Mouse (Mus musculus): ENCODE results near the gene Ccnd1. TPM values are rescaled to one million over a fixed set of nuclear protein-coding genes. Genes with fewer than 3 reads are reported as not detected.

The Ccnd1 gene
- polyA plus RNA-seq, 1 experiment from 2014 or later: 134 TPM

DNA sequence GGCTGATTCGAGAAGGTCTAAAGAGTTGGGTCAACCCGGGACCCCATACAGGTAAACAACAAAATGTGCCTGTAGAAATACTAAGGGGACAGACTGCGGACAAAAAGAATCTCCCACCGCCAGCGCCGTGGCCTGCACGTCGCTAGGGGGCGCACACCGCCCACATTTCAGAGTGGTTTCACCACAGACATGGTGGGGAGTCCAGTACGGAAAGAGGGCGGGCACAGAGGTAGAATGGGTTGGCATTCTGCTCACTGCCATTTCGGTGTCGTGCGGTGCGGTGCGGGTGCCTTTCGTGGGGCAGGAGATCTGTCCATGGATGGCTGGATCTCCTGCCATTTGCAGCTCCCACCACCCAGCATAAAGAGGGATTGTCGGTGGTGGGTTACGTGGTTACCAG lies 2.2 kb downstream of the Ccnd1 start:
- H3K9ac ChIP-seq: peak overlapping the region; percentile 80
- ATAC-seq (ENCODE audit: borderline replicate concordance, extremely low read depth, low FRiP score, low TSS enrichment): 0 out of 2 replicates have a peak, but pooled peaks have one; percentile 11
- H3K27ac ChIP-seq: peak overlapping the region; percentile 98
- H3K36me3 ChIP-seq: peaks cover 44% of the 10 kb centered on the region
- peak overlapping the region; percentile 92 for H3K4me2 ChIP-seq
- no peaks in the 10 kb centered on the region for H3K9me3 ChIP-seq
- 1% methylated on average over 20 of the region's 20 CpGs for WGBS
- peaks cover 18% of the 10 kb centered on the region for H3K27me3 ChIP-seq
- peaks cover 55% of the 10 kb centered on the region for H3K4me1 ChIP-seq
- H3K4me3 ChIP-seq: peak overlapping the region; percentile 61

DNA sequence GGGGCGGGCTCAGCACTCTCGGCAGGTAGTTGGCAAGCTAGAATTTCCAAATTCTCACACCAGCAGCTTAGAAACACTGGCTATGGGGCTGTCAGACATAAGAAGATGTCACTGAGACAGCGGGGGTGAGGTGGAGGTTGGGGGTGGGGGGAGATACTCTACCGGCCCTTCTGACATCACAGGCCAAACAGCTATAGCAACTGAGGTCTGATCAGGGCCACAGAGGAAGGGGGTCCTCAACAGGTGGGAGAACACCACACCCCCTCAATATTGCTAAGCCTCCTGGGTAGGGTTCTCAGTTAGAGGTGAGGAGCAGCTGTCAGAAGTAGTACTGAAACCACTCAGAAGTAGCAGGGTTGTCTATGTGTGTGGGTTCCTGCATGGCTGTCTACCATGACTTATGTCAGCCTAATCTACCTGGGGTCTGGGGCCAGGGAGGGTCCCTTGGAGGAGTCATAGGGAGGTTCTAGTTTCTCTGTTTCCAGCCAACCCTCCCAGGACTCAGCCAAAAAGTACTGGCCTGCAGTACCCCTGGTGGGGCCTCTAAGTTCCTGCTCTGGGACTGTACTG lies 3.3 kb downstream of the Ccnd1 start:
- peaks cover 18% of the 10 kb centered on the region for H3K27me3 ChIP-seq
- WGBS: 77% methylated on average over 4 of the region's 4 CpGs
- H3K36me3 ChIP-seq: peaks cover 46% of the 10 kb centered on the region
- H3K9me3 ChIP-seq: no peaks in the 10 kb centered on the region
- H3K4me3 ChIP-seq: no peak overlapping the region
- H3K9ac ChIP-seq: no peak overlapping the region
- no peak overlapping the region for H3K4me2 ChIP-seq
- peaks cover 46% of the 10 kb centered on the region for H3K4me1 ChIP-seq
- no peak overlapping the region for H3K27ac ChIP-seq
- no peak for ATAC-seq (ENCODE audit: borderline replicate concordance, extremely low read depth, low FRiP score, low TSS enrichment)

DNA sequence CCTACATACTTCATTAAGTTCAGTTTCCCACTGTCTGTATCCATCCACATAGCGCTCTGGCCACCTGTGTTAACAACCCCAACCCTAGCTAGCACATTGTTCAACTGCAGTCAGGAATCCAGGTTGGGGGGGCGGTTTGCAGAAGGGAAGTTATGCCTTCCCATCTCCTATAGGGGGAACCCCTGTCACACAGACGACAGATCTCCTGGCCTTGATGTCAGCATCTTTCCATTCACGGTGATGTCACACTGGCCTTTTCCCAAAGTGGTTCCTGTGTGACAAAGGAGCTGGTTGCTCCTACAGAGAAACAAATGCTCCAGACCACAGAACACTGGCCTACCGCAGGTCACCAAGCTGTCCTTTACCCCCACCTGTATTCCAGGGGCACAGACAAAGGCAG lies 4.2 kb downstream of the Ccnd1 start:
- no peak overlapping the region for H3K4me2 ChIP-seq
- no peak for ATAC-seq (ENCODE audit: borderline replicate concordance, extremely low read depth, low FRiP score, low TSS enrichment)
- peaks cover 46% of the 10 kb centered on the region for H3K36me3 ChIP-seq
- 47% methylated on average over 5 of the region's 5 CpGs for WGBS
- H3K27ac ChIP-seq: no peak overlapping the region
- no peaks in the 10 kb centered on the region for H3K9me3 ChIP-seq
- H3K27me3 ChIP-seq: peaks cover 18% of the 10 kb centered on the region
- H3K4me3 ChIP-seq: no peak overlapping the region
- H3K9ac ChIP-seq: no peak overlapping the region
- H3K4me1 ChIP-seq: peaks cover 38% of the 10 kb centered on the region

DNA sequence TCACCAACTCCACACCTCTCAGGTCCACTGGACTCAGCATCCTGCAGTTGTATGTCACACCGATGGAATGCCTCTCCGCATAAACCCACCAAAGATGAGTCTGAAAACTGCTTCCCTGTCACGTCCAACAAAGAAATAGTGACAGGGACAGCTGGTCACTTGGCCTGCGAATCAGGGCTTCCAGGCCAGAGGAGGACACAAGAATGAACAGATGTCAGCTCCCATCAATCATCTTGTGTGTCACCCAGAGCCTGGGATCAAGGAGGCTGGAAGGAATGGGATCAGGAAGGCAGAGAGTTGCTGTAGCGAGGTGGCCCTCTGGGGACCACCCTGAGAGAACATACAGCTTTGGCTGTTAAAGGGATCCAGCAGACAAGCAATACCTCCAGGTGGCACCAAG lies 4.8 kb downstream of the Ccnd1 start:
- WGBS: 63% methylated on average over 5 of the region's 5 CpGs

DNA sequence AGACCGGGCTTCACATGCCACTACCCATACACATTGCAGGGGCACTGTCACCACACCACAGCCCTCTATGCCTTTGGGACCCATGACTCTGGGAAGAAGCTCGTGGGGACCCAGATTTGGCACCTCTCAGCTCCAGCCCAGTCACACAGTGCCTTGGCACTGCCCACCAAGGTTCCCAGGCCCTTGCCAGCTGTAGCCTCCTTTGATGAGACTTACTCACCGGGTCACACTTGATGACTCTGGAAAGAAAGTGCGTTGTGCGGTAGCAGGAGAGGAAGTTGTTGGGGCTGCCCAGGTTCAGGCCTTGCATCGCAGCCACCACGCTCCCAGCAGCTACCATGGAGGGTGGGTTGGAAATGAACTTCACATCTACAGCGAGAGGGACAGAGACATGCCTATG lies 5.9 kb downstream of the Ccnd1 start:
- Histone ChIP-seq H3K36me3 (peaks cover 52% of the 10 kb centered on the region), H3K9me3 (no peaks in the 10 kb centered on the region), H3K4me2 (no peak overlapping the region), H3K9ac (no peak overlapping the region), H3K27me3 (peaks cover 11% of the 10 kb centered on the region), H3K4me3 (no peak overlapping the region), H3K27ac (no peak overlapping the region), H3K4me1 (peaks cover 25% of the 10 kb centered on the region)
- 85% methylated on average over 8 of the region's 8 CpGs for WGBS
- ATAC-seq (ENCODE audit: borderline replicate concordance, extremely low read depth, low FRiP score, low TSS enrichment): no peak

More for the DNA sequence above, 4.8 kb downstream of the Ccnd1 start:
- Histone ChIP-seq H3K4me1 (peaks cover 31% of the 10 kb centered on the region), H3K4me3 (no peak overlapping the region), H3K9me3 (no peaks in the 10 kb centered on the region), H3K9ac (no peak overlapping the region), H3K36me3 (peaks cover 52% of the 10 kb centered on the region), H3K4me2 (no peak overlapping the region), H3K27me3 (peaks cover 18% of the 10 kb centered on the region), H3K27ac (no peak overlapping the region)
- no peak for ATAC-seq (ENCODE audit: borderline replicate concordance, extremely low read depth, low FRiP score, low TSS enrichment)

DNA sequence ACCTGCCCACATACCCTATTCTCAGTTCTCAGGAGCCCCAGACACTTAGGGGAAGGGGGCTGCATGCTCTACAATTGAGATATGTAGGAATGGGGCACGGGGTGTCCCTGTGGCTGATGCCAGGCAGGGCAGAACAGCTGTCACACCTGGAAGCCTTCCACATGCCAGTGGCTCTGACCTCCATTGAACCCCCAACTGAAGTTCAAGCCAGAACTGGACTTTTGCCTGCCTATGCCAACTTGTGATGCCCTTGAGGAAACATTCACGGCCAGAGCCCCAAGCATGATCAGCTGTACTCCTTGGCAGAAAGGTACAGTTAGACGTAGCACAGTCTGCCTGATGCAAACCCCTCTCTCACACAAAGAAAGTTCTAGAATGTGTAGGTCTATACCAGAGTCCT lies 6.4 kb downstream of the Ccnd1 start:
- peaks cover 52% of the 10 kb centered on the region for H3K36me3 ChIP-seq
- H3K4me2 ChIP-seq: no peak overlapping the region
- H3K27ac ChIP-seq: no peak overlapping the region
- 80% methylated on average over 3 of the region's 3 CpGs for WGBS
- H3K9ac ChIP-seq: no peak overlapping the region
- ATAC-seq (ENCODE audit: borderline replicate concordance, extremely low read depth, low FRiP score, low TSS enrichment): no peak
- H3K4me3 ChIP-seq: no peak overlapping the region
- H3K27me3 ChIP-seq: peaks cover 7% of the 10 kb centered on the region; the same call in 1 of the 2 replicates
- no peaks in the 10 kb centered on the region for H3K9me3 ChIP-seq
- H3K4me1 ChIP-seq: peaks cover 23% of the 10 kb centered on the region

DNA sequence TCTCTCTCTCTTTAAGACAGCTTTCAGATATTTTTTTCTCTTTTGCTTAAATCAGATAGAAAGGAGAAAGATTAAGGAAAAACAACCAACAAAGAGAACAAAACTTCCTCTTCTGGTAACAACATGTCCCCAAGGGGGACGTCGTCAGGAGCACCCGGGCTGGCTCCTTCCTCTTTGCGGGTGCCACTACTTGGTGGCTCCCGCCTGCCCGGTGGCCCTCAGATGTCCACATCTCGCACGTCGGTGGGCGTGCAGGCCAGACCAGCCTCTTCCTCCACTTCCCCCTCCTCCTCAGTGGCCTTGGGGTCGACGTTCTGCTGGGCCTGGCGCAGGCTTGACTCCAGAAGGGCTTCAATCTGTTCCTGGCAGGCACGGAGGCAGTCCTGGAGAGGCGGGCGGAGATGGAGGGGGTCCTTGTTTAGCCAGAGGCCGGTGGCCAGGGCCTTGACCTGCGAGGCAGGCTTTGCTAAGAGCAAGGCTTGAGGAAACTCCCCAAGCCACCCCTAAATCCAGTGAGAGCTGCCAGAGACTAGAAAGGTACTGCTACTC lies 7.3 kb downstream of the Ccnd1 start:
- Histone ChIP-seq H3K27me3 (no peaks in the 10 kb centered on the region), H3K4me3 (no peak overlapping the region), H3K9me3 (no peaks in the 10 kb centered on the region), H3K4me1 (peaks cover 18% of the 10 kb centered on the region), H3K9ac (no peak overlapping the region), H3K36me3 (peaks cover 52% of the 10 kb centered on the region), H3K4me2 (no peak overlapping the region), H3K27ac (no peak overlapping the region)
- ATAC-seq (ENCODE audit: borderline replicate concordance, extremely low read depth, low FRiP score, low TSS enrichment): no peak
- 61% methylated on average over 18 of the region's 18 CpGs for WGBS

DNA sequence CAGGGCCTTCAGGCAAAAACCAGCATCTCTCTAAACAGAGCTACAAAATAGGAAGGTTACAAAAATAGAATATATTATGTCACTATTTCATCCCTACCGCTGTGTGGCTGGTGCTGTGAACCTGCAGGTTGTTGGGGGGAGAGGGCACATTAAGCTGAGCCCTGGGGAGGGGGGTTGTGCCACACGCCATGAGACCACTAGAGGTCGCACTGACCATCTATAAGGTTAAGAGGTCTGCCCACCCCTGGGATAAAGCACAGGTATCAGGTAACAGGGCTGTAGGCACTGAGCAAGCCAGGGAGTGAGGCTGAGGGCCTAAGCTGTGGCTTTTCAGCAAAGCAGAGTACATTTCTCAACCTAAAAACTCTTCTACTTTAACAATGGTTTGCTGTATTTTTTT lies 7.9 kb downstream of the Ccnd1 start:
- Histone ChIP-seq H3K9ac (no peak overlapping the region), H3K36me3 (peaks cover 49% of the 10 kb centered on the region), H3K4me2 (no peak overlapping the region), H3K9me3 (no peaks in the 10 kb centered on the region), H3K27me3 (no peaks in the 10 kb centered on the region), H3K4me3 (no peak overlapping the region), H3K4me1 (peaks cover 12% of the 10 kb centered on the region), H3K27ac (no peak overlapping the region)
- 21% methylated on average over 3 of the region's 3 CpGs for WGBS
- no peak for ATAC-seq (ENCODE audit: borderline replicate concordance, extremely low read depth, low FRiP score, low TSS enrichment)

DNA sequence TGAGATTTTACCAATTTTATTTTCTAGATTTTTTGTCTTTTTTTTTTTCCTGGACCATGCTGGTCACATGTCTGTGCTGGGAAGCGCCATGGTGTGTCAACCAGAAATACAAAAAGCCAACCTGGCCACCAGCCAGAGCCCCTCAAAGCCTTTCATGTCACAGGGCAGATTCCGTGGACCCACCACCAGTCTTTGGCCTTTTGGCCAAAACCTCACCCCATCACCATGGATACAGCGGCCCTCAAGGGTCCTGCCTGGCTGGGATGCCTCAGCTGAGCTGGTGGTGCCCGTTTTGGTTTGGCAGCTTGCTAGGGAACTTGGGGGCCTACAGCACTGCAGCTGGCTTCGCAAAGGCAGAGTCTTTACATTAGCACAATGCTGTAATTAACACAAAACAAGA lies 9.8 kb downstream of the Ccnd1 start:
- no peak overlapping the region for H3K4me2 ChIP-seq
- no peaks in the 10 kb centered on the region for H3K4me1 ChIP-seq
- H3K9ac ChIP-seq: no peak overlapping the region
- no peak for ATAC-seq (ENCODE audit: borderline replicate concordance, extremely low read depth, low FRiP score, low TSS enrichment)
- H3K27ac ChIP-seq: no peak overlapping the region
- 52% methylated on average over 5 of the region's 5 CpGs for WGBS
- no peak overlapping the region for H3K4me3 ChIP-seq
- H3K36me3 ChIP-seq: peaks cover 32% of the 10 kb centered on the region
- H3K27me3 ChIP-seq: no peaks in the 10 kb centered on the region
- no peaks in the 10 kb centered on the region for H3K9me3 ChIP-seq

DNA sequence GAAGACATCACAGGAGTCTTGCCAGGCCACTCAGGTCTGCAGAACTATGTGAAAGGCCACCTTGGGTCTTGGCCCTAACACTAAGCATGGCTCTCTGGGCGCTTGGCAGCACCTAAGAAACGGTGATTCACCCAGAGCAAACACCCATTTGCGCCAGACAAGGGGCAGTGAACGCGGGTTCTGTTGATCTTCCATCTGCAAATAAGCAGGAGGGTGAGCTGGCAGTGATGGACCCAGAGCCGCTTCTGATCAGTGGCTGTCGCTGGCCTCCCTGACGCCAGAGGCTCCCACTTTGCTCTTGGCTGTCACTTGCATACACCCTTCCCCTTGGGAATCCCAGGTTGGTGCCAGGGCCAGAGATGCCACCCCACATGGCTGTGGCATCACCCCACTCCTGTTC lies 10.2 kb downstream of the Ccnd1 start:
- Histone ChIP-seq H3K36me3 (peaks cover 28% of the 10 kb centered on the region), H3K27ac (no peak overlapping the region), H3K27me3 (no peaks in the 10 kb centered on the region), H3K9me3 (no peaks in the 10 kb centered on the region), H3K4me1 (no peaks in the 10 kb centered on the region), H3K4me3 (no peak overlapping the region), H3K9ac (no peak overlapping the region), H3K4me2 (no peak overlapping the region)
- 59% methylated on average over 8 of the region's 8 CpGs for WGBS
- ATAC-seq (ENCODE audit: borderline replicate concordance, extremely low read depth, low FRiP score, low TSS enrichment): no peak

DNA sequence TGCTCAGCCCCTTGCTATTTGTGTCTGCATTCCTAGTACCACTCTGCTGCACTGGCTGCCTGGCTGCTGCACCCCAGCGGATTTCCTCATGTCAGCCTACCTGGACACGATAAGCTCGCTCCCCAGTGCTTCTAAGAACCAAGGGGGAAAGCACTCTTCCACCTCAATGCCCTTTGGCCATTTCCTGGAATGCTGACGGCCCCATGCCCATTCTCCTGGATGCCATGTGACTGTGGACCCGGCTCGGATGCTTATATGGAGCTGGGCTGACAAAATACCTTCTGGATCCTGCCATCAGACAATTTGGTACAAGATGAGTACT lies 10.9 kb downstream of the Ccnd1 start:
- no peak overlapping the region for H3K27ac ChIP-seq
- H3K4me1 ChIP-seq: no peaks in the 10 kb centered on the region
- 68% methylated on average over 6 of the region's 6 CpGs for WGBS
- ATAC-seq (ENCODE audit: borderline replicate concordance, extremely low read depth, low FRiP score, low TSS enrichment): no peak
- no peaks in the 10 kb centered on the region for H3K9me3 ChIP-seq
- H3K4me2 ChIP-seq: no peak overlapping the region
- H3K27me3 ChIP-seq: no peaks in the 10 kb centered on the region
- H3K9ac ChIP-seq: no peak overlapping the region
- no peak overlapping the region for H3K4me3 ChIP-seq
- peaks cover 21% of the 10 kb centered on the region for H3K36me3 ChIP-seq

DNA sequence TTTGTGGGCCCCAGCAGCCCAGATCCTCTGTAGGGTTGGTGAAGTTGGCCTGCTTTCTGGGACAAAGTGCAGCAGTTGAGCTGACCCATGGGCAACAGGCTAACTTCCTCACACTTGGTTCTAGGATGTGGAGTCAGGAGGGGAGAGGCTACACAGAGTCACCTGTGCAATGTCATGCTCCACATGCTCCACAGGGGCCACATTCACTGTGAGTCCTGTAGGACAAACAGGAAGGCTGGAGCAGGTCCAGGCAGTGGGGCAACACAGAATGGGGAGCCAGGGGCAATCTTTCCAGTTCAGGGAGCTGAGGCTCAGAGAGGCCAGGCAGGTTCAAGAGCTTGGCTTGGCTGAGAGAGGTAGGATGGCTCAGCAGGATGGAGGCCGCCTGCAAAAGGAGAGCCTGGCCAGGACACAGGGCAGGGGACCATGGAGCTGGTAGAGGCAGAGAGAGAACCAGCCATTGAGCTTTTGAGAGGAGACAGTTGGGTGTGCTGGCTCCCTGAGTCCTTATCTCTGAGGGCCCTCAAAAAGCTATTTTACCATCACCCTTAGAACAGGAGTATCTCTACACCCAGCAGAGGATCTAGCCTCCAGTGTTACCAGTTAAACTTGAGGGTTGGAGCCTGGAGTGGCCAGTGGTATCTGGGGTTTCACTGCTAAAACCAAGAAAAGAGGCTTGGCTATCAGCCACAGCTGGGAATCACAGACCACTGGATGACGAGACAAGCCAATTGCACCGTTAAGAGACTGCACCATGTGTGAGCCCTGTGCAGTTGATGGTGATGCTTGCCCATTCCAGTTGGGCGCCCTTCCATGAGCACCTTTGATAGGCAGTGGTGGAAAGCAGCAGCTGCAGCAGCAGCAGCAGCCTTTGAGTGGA lies 11.5 kb downstream of the Ccnd1 start:
- no peak overlapping the region for H3K9ac ChIP-seq
- H3K27me3 ChIP-seq: no peaks in the 10 kb centered on the region
- no peak for ATAC-seq (ENCODE audit: borderline replicate concordance, extremely low read depth, low FRiP score, low TSS enrichment)
- WGBS: 63% methylated on average over 4 of the region's 4 CpGs
- no peak overlapping the region for H3K4me2 ChIP-seq
- no peaks in the 10 kb centered on the region for H3K4me1 ChIP-seq
- peaks cover 15% of the 10 kb centered on the region for H3K36me3 ChIP-seq
- H3K9me3 ChIP-seq: no peaks in the 10 kb centered on the region
- H3K27ac ChIP-seq: no peak overlapping the region
- no peak overlapping the region for H3K4me3 ChIP-seq

All from lung, embryonic 15.5 days (tissue).